Mouse (Mus musculus): ENCODE measurements around the gene Csnk2a1. TPM values are rescaled to one million over a fixed set of nuclear protein-coding genes. Genes with fewer than 3 reads are reported as not detected.

Gene Csnk2a1
- 44.3 TPM for polyA plus RNA-seq (2017; shearing (Covaris generic))

DNA sequence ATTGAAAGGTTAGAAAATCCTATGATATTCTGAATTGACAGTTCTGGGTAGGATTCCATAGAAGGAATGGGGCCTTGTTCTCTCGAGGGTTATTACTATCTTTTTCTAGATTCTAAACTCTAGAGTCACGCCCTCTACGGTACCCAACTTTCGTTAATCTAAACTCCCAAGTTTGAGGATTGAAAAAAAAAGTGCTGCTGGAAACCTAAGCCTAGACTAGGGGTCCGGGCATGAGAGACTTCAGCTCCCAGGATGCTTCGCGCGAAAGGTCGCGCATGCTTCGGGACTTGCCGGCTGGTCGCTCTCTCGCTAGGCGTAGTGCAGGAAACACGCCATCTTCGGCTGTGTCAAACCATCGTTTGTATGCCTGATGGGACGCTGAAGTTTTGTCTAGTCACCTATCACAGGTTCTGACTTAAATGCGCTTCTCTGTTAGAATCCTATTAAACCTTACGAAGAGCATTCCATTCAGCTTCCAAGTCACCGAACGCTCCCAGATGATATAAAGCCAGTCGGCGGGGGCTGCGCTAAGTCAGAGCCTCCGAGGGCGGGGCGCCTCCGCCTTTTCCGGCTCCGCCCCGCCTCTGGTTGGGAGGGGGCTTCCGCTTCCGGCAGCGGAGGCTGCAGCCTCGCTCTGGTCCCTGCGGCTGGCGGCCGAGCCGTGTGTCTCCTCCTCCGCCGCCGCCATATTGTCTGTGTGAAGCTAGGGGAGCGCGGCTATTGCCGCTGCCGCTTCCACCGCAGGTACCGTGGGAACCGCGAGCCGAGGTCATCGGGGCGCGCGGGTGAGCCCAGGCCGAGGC is at the start of gene Csnk2a1:
Csnk2a1 (plus strand) TSS at position 592 of the 803 bp plus-strand sequence.

DNA sequence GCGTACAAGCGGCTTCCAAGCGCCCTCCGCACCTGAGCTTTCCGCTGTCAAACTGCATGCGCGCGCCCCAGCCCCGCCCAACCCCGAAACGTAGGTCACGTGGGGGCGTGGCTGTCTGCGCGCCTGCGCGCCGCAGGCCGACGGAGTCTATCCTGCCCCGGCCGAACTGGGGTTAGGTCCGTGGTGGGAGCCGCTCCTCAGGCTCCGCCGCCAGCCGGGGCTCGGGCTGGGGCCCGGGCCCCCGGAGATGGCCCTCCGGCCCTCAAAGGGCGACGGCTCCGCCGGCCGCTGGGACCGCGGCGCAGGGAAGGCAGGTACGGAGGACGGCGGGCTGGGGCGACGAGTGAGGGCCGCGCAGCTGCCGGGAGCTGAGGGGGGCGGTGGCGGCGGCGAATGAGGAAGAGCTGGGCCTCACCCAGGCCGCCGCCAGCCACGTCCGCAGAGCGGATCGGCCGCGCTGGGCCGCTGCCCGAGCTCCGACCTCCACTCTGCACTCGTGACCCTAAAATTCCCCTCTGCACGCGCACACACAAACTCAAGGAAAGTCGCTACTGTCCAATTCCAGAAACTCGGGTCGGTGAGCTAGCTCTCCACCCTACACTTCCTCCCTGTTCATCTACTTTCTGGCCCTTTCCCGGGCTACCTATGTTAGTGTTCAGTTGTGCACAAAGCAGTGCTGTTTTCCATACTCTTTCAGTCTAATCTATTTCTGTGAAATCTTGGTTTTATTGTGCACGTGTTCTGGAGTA is 67.3 kb downstream of the Csnk2a1 start, which contains the start of gene Tbc1d20:
Tbc1d20 (plus strand) TSS at position 102 of the 749 bp plus-strand sequence.

Other genes with a start within 250 kb of the Csnk2a1 start
- 3.4 TPM for gene Fam110a, start 246.6 kb upstream of the Csnk2a1 start, polyA plus RNA-seq (2017; shearing (Covaris generic))
- gene Slc52a3, start 230.3 kb upstream of the Csnk2a1 start, polyA plus RNA-seq (2017; shearing (Covaris generic)): 2.5 TPM
- not detected for gene Scrt2, start 145.3 kb upstream of the Csnk2a1 start, polyA plus RNA-seq (2017; shearing (Covaris generic))
- gene Srxn1, start 121.3 kb upstream of the Csnk2a1 start, polyA plus RNA-seq (2017; shearing (Covaris generic)): not detected
- not detected for gene Tcf15, start 83.3 kb upstream of the Csnk2a1 start, polyA plus RNA-seq (2017; shearing (Covaris generic))
- 68.7 TPM for gene Tbc1d20, start 67.0 kb downstream of the Csnk2a1 start, polyA plus RNA-seq (2017; shearing (Covaris generic))
- gene Rbck1, start 105.8 kb downstream of the Csnk2a1 start, polyA plus RNA-seq (2017; shearing (Covaris generic)): 288 TPM
- 12.2 TPM for gene Trib3, start 117.2 kb downstream of the Csnk2a1 start, polyA plus RNA-seq (2017; shearing (Covaris generic))
- gene Nrsn2, start 149.8 kb downstream of the Csnk2a1 start, polyA plus RNA-seq (2017; shearing (Covaris generic)): not detected
- gene Sox12, start 171.2 kb downstream of the Csnk2a1 start, polyA plus RNA-seq (2017; shearing (Covaris generic)): 0.27 TPM
- 0.41 TPM for gene Zcchc3, start 188.2 kb downstream of the Csnk2a1 start, polyA plus RNA-seq (2017; shearing (Covaris generic))
- not detected for gene 6820408C15Rik, start 188.7 kb downstream of the Csnk2a1 start, polyA plus RNA-seq (2017; shearing (Covaris generic))
- gene Defb23, start 237.8 kb downstream of the Csnk2a1 start, polyA plus RNA-seq (2017; shearing (Covaris generic)): not detected

Data from naive thymus-derived CD4-positive, alpha-beta T cell, adult 5 months (primary cell).